Mouse (Mus musculus) megakaryocyte-erythroid progenitor cell, adult 5-6 weeks (primary cell): ENCODE measurements around the gene Snhg11. TPM values are rescaled to one million over a fixed set of nuclear protein-coding genes. Genes with fewer than 3 reads are reported as not detected.
A peak's percentile ranks its signal among the peaks of the same experiment; 100 is the strongest.
"Not testable (repeated sequence)": the region's sequence is repeated elsewhere in the genome, so short reads cannot be mapped to it uniquely, and the experiment has no call there.

ENCODE experiments used
- ATAC-seq: replicated peaks from 2 replicates; pipeline ENCODE4 v1.8.0; 2016; ENCODE audit warnings: mild to moderate bottlenecking, inconsistent platforms; ENCODE audit not compliant: severe bottlenecking, poor library complexity, low FRiP score, low TSS enrichment
- total RNA-seq, 2 experiments: library from RNA; stranded (forward) in 1 of 2; stranded (reverse) in 1 of 2; fragments of 200-1000, 215-1000 nt in 1 of 2; fragments of >200 nt in 1 of 2; fragmentation: Nextera tagmentation in 1 of 2; gene quantifications; 2 replicates each; pipeline ENCODE4 v1.2.3; 2014 to 2017

Snhg11 gene
- total RNA-seq, 2 experiments from 2014 or later, result not detected

- ATAC-seq, result peak; percentile 66
Measured at GRCm38 (mm10) chr2:158367654-158368053, 7.8 kb upstream of the Snhg11 start.

DNA sequence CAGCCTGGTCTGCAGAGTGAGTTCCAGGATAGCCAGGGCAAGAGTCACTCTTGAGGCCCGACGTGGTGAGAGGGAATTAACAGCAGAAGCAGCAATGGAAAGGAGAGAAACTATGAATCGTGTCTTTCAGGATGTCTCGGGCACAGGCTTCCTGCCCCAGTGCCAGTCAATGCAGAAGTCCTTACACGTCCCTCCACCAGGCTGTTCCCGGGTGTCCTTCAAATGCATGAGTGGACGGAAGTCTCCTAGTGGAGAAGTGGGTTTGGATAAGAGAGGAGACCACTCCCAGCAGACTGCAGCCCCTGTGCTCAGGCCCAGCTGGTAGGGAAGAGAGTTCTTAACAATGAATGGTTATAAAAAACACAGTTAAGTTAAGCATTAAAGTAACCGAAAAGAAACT is 7.1 kb upstream of the Snhg11 start:
- no peak for ATAC-seq

DNA sequence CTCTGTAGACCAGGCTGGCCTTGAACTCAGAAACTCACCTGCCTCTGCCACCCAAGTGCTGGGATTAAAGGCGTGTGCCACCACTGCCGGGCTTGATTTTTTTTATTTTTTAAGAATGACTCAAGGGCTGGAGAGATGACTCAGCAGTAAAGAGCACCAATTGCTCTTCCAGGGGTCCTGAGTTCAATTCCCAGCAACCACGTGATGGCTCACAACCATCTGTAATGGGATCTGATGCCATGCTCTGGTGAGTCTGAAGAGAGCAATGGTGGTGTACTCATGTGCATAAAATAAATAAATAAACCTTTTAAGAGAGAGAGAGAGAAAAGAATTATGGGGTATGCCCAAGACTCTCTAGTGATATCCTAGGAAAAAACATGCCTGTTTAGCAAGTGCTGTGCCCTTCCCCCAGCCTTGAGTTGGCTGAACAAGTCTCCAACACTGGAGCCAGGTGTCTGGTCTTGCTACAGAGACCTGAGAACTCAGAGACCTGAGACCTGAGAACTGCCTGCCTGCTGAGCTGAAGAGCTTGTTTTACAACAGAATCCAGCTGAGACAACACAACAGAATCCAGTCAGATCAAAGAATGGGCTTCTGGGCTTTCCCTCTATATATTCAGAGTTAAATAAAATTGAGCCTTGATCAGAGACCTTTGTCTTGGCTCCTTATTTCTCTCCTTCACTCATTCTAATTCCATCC is 5.8 kb upstream of the Snhg11 start:
- no peak for ATAC-seq

DNA sequence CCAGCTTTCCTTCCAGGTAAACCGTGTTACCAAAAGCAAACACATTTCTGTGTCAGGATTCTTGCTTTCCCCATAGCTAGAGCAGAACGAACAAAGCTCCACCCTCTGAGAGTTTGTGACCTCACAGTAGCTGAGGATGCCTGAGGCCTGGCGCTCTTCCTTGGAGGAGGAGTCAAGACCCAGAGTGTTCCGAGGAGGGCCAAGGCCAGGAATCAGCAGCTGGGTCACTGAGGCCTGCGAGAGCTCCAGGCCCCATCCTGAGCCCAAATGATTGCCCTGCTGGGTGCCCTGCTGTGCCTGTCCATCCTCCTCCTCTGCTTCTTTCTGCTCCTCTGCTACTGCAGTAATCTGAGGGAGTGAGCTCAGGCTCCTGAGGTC is 5.3 kb upstream of the Snhg11 start:
- no peak for ATAC-seq

DNA sequence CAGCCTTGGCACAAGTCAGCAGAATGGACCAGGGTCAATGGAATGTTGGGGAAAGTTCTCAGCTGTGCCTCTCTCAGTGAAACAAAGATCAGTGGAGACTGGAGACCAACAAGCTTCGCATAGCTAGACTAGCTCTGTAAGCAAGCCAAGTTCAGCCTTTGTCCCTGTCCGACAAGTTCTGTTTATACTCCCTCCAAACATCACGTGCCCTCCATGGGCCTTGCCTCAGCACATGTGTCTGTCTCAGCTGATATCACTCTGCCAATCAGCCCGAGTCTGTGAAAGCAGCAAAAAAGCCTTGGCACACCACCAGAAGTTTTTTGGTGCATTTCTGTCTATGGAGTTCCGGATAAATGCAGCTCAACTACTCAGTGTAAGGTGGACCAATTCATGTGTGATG is 2.4 kb upstream of the Snhg11 start:
- ATAC-seq, result peak; percentile 65

DNA sequence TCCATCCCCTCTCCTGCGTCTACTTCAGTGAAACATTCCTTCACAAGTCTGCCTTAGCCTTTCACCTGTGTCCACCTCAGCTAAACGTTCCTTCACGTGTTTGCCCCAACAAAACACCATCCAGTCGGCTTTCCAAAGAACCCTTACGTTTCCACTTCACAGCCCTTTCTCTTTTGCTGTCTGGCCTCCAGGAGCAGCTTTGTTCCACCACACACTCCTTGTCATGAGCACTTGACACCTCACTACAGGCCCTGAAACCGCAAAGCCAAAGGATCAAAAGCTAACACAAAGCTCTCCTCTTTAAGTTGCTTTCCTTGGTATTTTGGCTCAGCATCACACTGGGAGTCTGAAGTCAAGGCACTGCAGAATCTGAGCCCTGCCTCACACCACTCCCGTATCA is 1.9 kb upstream of the Snhg11 start:
- ATAC-seq, result no peak

- no peak for ATAC-seq
Measured at GRCm38 (mm10) chr2:158376123-158376687, 767 bp downstream of the Snhg11 start.

DNA sequence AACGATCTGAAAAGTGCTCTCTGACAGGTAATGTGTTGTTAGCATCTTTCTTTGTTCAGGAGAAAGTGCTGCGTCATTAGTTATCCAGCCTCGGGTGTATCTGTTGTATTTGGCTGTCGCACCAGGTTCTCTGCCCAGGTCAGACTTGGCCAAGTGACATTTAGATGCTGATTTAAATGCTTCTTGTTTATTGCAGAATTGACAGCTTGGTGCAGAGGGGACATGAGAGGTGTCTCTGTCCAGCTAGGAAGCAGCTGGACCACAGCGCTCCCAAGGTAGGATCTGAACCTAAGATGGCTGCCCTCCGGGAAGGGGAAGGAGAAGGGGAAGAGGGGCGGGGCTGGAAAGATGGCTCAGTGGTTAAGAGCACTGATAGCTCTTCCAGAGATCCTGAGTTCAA is 1.4 kb downstream of the Snhg11 start:
- ATAC-seq, result no peak

DNA sequence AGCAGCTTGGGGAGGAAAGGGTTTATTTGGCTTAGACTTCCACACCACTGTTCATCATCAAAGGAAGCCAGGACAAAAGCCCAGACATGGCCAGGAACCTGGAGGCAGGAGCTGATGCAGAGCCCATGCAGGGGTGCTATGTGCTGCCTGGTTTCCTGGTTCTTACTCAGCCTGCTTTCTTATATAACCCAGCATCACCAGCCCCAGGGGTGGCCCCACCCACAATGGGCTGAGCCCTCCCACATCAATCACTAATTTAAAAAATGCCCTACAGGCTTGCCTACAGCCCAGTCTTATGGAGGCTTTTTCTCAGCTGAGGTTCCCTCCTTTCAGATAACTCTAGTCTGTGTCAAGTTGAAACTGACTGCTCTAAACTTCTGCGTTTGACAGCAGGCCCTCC is 2.4 kb downstream of the Snhg11 start:
- no peak for ATAC-seq

GRCm38 (mm10) chr2:158379354-158380078 is 4.1 kb downstream of the Snhg11 start:
- ATAC-seq, result peak; percentile 65

GRCm38 (mm10) chr2:158386072-158386471 is 10.6 kb downstream of the Snhg11 start:
- ATAC-seq, result 0 out of 2 replicates have a peak, but pooled peaks have one; percentile 18

DNA sequence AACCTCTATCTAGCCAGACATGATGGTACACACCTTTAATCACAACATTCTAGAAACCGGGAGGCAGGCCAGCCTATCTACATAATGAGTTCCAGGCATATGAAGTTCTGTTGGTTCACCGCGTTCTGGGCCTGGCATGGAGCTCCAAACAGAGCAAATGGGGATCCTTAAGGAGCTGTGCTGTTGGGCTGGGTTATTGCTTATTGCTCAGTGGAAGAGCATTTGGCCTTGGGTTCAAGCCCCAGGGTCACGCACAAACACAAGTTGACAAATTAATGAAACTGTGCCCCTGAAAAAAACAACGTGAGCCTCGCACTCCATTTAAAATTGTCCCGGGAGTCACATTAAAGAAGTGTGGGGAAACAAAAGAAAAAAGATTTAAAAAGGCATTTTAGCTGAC is 14.0 kb downstream of the Snhg11 start:
- ATAC-seq, result no peak

DNA sequence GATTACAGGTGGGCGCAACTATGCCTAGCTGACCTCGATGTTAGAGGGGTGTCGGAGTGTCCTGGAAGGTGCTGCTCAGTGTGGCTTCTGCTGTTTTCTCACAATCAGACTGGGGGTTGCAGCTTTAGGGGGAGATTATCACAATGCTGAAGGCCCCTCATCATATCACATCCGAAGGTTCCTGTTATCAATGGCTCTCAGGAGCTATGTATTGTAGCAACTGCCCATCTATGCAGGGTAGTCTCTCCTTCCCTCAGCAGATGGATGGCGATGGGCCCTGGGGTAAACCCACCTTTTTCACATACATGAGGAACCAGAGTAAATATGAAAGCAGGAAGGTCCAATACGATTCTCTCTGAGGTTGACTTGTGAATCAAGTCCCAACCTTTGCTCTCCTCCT is 20.9 kb downstream of the Snhg11 start:
- no peak for ATAC-seq

GRCm38 (mm10) chr2:158397140-158397539 is 21.7 kb downstream of the Snhg11 start:
- ATAC-seq, result not testable (repeated sequence)

- ATAC-seq, result no peak
Measured at GRCm38 (mm10) chr2:158402915-158403314, 27.5 kb downstream of the Snhg11 start.

DNA sequence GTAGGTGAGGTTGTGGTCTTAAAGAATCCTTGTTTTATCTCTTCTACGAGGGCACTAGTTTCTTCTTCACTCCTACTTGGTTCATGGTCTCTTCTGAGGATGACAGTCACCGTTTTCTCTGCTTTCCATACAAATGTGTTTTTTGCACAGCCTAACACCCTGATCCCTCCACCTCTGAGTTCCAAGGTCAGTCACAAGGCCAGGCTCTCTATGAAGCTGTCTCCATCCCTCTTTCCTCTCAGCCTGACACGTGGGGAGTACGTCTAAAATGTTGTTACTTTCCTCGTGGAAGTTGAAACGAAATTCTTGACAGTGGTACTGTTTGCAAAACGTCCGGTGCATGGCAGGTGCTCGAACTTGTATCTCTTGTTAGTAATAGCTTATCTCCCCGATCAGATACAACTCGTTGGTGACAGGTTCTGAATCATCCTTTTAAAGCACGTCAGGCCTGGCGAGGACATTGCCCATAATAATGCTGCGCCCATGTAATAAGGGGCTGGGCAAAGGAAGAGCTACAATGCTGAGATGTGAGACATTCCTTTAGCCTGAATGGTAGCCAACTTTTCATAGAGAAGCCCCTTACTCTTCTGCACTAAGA is 33.7 kb downstream of the Snhg11 start:
- no peak; the same call in 1 of the 2 replicates for ATAC-seq

- peak; percentile 91 for ATAC-seq
Measured at GRCm38 (mm10) chr2:158409595-158410021, 34.2 kb downstream of the Snhg11 start, which contains the start of gene Ralgapb. TSS of gene Ralgapb (plus strand) at chr2:158409848.

DNA sequence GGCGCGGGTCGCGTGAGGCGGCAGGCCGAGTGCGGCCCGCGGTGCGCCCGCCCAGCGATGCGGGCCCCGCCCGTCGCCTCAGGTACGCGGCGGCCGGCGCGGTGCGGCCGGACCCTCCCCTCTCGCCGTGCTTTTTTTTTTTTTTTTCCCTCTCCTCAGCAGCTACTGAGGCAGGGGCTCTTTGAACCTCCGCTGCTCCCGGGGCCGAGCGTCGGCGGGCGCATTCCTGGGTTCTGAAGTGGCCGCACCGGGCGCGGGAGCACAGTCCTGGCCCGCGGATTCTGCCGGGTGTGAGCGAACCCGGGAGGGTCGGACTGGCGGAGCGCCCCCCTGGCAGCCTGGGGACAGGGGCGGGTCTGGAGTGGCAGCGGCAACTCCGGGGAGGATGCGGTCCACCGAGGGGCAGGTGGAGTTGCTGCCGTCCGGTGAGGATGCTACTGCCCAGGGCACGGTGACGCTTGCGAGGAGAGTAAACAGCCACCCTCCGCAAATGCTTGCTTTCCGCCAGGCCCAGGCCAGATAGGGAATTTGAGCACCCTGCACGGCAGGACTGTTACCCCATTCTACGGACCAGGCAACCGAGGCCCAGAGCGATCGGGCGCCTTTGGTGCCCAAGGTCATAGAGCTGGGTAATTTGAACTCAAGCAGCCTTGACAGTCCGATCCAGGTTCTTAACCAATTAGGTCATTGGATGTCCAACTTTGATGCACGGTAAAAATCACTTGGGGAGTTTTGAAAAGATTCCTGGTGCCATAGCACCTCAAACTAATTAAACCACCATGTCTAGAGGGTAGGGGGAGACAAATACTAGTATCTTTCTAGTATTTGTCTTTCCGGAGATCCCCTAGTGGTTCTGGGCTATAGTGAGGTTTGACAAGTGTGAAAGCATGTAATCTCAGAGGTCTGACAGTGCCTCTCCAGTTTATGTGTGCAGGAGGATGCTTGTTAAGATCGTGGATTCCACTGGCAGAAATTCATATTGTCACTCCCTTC is 34.9 kb downstream of the Snhg11 start:
- ATAC-seq, result peak; percentile 38

DNA sequence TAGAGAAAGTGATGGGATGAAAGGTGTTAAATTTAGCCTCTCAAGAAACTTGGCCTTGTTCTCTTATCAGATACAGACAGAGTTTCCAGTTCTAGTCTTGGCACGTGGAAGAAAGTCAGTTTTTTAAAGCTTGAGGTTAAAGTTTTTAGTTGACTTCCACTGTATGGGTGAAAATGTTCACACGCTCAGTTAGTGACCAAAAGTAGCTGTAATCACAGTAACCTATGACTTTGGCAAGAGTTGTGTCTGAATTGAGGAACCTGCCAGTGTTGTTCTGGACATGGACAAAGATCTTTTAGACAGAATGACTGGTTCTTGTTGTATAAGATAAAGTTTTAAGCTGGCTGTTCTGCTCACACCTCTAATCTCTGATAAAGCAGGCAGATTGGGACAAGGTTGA is 37.8 kb downstream of the Snhg11 start:
- ATAC-seq, result peak; percentile 5; the same call in 1 of the 2 replicates
